Mouse (Mus musculus) heart, postnatal 4 days (tissue): ENCODE data around the gene Smtn. TPM values are rescaled to one million over a fixed set of nuclear protein-coding genes. Genes with fewer than 3 reads are reported as not detected.

Experiments used
- DNase-seq: peaks from one replicate; pipeline ENCODE4 v3.0.0; 2021
- total RNA-seq, 2 experiments: library from RNA; stranded (reverse); gene quantifications; 2 replicates each; pipeline ENCODE4 v1.2.3; 2021

Gene Smtn
- total RNA-seq, 2 experiments from 2014 or later, result 188 to 190 TPM

GRCm38 (mm10) chr11:3509181-3510085 is 31.0 kb downstream of the Smtn start:
- DNase-seq, result peak; percentile 53

DNA sequence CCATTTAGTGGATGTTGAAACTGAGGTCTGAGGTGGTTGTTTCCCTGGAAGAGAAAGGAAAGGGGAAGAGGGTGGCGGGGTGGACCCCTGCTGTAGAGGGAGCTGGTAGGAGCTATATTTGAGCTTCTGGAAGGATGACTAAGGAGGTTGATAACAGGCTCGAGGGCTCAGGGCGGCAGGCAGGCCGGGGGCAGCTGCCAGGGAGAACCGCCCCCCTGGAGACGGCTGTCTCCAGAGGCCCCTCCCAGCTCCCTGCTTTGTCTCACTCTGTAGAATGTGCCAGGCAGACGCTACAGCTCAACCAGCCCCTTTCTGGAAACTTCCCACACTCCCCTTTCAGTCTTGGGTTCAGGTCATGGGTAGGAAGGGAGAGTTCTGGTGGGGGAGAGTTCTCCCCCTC is 32.2 kb downstream of the Smtn start:
- no peak for DNase-seq

DNA sequence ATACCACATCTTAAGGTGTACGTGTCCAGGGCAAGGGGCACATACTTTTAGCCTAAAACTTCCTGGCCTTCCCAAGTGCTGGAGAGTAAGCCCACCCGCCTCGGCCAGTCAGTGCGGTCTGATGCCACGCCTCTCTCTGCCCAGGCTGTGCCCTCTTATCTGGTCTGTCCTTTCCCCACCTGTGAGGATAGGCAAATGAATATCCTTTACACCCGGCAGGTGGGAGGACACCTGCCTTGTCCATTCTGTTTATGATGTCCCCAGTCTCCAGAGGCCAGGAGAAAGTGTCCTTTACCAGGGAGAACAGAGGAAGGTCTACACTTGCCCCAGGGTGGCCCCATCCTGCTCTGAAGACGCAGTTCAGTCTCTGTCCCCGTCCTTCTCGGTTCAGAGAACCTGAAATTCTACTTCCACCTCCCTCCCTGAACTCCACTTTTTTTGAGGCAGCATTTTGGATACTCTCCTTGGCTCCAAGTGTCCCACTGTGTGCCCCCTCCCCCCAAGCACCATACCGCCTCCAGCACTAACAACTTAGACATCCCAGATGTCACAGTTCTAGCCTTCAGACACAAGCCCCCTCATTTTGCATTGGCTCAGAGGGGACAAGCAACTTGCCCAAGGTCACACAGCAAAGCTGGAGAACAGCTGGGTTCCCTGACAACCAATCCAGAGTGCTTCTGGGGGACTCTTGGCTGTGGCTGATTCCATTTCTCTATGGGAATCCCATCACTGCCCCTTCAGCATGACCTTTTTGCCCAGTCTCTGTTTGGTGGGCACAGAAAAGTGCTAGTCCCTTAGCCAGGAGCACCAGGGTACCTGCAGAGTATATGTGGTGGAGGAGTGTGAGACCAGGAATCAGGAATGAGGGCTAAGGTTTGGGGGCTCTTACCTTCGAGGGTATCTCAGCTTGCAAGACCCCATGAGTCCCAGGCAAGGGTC is 36.4 kb downstream of the Smtn start:
- DNase-seq, result no peak

GRCm38 (mm10) chr11:3502459-3503072 is 37.8 kb downstream of the Smtn start:
- DNase-seq, result no peak

- DNase-seq, result no peak
Measured at GRCm38 (mm10) chr11:3502057-3502456, 38.4 kb downstream of the Smtn start.

GRCm38 (mm10) chr11:3497296-3497695 is 43.1 kb downstream of the Smtn start:
- no peak for DNase-seq

- no peak for DNase-seq
Measured at GRCm38 (mm10) chr11:3496756-3497155, 43.7 kb downstream of the Smtn start.

GRCm38 (mm10) chr11:3495496-3495895 is 44.9 kb downstream of the Smtn start:
- no peak for DNase-seq

- no peak for DNase-seq
Measured at GRCm38 (mm10) chr11:3494857-3495256, 45.6 kb downstream of the Smtn start.

DNA sequence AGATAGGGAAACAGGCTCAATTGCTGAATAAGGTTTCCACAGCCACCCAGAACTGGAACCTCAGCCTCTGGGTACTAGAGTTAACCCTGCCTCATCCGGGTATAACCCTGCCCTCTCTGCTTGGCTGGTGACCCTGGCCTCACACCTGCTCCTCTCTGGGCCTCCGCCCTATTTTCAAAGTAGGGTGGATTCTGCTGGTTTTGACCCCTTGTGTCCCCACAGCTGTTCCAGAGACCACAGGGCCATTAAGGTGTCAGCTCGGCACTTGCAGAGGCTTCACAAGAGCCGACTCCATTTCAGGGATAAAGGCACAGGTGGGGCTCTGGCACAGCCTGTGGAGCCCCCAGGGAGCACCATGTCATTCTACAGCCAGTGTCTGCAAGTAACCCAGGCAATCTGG is 47.7 kb downstream of the Smtn start:
- DNase-seq, result no peak

DNA sequence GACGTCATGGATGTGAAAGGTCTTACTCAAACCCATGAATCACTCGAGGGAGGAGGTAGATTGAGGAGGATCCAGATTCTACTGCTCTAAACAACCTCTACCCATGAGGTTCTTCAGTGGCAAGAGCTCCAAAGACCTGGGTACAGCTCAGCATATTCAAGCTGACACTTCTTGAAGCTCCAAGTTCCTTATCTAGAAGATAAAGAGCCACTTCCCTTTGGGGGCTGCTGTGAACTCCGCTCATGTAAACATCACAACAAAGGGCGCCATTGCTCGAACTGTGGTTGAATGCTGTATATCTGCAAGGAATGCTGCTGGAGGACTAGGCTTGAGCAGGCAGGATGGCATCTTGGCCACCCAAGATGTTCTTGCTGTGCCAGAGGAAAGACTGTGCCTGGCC is 51.4 kb downstream of the Smtn start:
- DNase-seq, result no peak

GRCm38 (mm10) chr11:3487952-3488570 is 52.4 kb downstream of the Smtn start, which contains the start of gene Pla2g3:
Pla2g3 (plus strand) TSS chr11:3488284.
- DNase-seq, result no peak

DNA sequence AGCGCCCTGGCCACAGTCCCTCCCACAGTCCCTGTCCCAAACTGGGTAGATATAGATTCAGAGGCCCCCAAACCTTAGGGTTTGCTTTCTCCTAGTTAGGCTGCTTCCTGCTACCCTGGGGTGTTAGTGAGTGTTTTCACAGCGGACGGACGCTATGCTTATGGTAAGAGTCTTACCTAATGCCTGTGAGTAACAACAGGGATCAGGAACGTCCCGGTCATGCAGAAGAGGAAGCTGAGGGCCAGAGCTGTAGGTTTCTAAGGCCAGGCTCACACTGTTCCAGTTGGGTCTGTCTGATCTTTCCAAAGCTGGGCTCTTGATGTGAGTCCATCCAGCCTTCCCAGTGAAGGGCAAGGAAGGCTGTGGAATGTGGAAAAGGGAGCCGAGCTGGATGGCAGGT is 54.1 kb downstream of the Smtn start:
- DNase-seq, result no peak

DNA sequence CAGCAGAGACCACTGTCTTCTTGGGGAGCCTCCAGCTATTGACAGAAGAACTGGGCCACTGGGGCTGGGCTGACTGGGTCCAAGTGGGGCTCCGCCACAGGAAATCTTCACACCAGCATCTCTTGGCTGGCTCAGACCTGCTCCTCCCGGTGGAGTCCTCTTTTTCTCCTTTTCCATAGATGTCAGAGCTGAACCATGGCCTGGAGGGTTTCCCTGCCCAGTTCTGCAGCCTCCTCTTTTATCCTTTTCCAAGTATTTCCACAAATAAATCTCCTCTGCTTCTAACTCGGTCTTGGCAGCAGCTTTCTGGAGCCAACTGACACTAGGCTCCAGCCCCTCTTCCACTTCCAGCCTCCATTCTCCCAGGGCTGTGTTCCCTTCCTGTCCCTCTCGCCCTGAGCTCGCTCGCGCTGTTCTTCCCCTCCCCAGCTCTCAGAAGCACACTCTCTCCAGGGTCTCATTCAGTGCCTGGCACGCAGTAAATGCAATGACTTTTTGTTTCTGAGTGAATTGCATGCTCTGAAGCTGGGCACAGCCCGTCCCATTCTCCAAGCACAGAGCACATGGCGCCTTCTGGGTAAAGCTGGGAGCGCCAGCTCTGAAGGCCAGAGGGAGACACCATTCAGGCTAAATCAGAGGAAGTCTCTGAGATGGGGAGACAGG is 56.3 kb downstream of the Smtn start:
- no peak for DNase-seq

- no peak for DNase-seq
Measured at GRCm38 (mm10) chr11:3475489-3475888, 64.9 kb downstream of the Smtn start.

DNA sequence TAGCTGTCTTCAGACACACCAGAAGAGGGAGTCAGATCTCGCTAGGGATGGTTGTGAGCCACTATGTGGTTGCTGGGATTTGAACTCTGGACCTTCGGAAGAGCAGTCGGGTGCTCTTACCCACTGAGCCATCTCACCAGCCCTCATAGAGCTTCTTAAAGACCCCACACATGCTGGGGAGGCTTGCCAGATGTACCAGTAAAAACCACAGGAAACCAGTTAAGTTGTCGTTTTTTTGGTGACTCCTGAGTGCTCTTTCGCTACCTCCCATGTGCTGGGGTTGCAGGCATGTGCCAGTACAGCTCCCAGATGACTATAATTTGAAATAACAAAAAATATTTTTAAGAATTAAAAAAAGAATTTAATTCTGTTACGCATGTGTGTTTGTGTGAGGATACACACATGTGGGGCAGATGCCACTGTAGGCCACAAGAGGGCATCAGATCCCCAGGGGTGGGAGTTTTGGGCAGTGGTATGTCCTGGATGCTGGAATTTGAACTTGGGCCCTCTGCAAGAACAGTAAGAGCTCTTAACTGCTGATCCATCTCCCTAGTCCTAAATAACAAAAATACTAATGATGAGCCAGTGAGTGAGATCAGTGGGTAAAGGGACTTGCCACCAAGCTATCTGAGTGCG is 65.8 kb downstream of the Smtn start:
- DNase-seq, result peak; percentile 39

DNA sequence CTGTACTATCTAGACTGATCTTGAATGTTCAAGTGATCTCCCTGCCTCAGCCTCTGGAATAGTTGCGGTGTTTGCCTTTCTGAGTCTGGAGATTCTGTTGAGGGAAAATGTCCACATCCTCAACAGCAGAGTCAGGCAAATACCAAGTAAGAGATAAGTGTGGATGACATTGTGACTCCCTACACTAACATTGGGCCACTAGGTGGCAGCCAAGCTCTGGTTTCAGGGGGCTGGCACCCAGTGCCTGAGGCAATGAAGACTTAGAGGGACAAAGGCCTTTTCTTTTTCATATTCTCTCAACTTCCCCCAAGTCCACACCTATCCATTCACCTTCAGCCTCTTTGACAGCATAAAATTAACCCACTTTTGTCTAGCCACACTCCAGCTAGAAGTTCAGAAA is 67.9 kb downstream of the Smtn start:
- peak; percentile 93 for DNase-seq

GRCm38 (mm10) chr11:3471448-3471850 is 69.0 kb downstream of the Smtn start:
- DNase-seq, result no peak
